Mouse (Mus musculus) MEL (cell line): ENCODE results near the gene Fbxo2. TPM values are rescaled to one million over a fixed set of nuclear protein-coding genes. Genes with fewer than 3 reads are reported as not detected.

Experiments used
- DNase-seq: peaks from one replicate; pipeline ENCODE4 v3.0.0; 2011; ENCODE audit warnings: low read depth, low spot score
- H3K27ac ChIP-seq: 2 replicates; pipeline ENCODE4 v1.5.1; 2012; ENCODE audit warnings: low read depth, mild to moderate bottlenecking, control low read depth, low read length, moderate library complexity; ENCODE audit not compliant: control insufficient read depth
- H3K27me3 ChIP-seq, 2 experiments: fragments of 150-350 bp in 1 of 2; sonication (generic) in 1 of 2; 2 replicates each; pipeline ENCODE4 v1.6.1; 2012; ENCODE audit warnings: low read length in 2 of 2, mild to moderate bottlenecking in 2 of 2, improper control_type of control experiment in 1 of 2, moderate library complexity in 1 of 2; ENCODE audit not compliant: insufficient read depth in 2 of 2, control insufficient read depth in 1 of 2
- H3K36me3 ChIP-seq, 2 experiments: 2 replicates each; pipeline ENCODE4 v1.6.1; 2012 to 2014; ENCODE audit warnings: low read length in 2 of 2, improper control_type of control experiment in 1 of 2, inconsistent platforms in 1 of 2, mild to moderate bottlenecking in 1 of 2; ENCODE audit not compliant: insufficient read depth in 2 of 2, control insufficient read depth in 1 of 2
- H3K4me1 ChIP-seq, 2 experiments: fragments of 150-350 bp in 1 of 2; sonication (generic) in 1 of 2; 2 replicates each; pipeline ENCODE4 v1.6.1; 2012; ENCODE audit warnings: low read length in 2 of 2, improper control_type of control experiment in 1 of 2, mild to moderate bottlenecking in 1 of 2; ENCODE audit not compliant: insufficient read depth in 2 of 2, control insufficient read depth in 1 of 2
- H3K4me3 ChIP-seq, 2 experiments: fragments of 150-350 bp in 1 of 2; sonication (generic) in 1 of 2; 2 replicates each; pipeline ENCODE4 v1.5.1; 2012; ENCODE audit warnings: low read depth in 2 of 2, low read length in 2 of 2, mild to moderate bottlenecking in 2 of 2, moderate library complexity in 2 of 2, control low read depth in 1 of 2, improper control_type of control experiment in 1 of 2; ENCODE audit not compliant: control insufficient read depth in 1 of 2, insufficient read depth in 1 of 2
- H3K79me2 ChIP-seq: 2 replicates; pipeline ENCODE4 v1.6.1; 2012; ENCODE audit warnings: mild to moderate bottlenecking, low read length, moderate library complexity; ENCODE audit not compliant: control insufficient read depth, poor library complexity, insufficient read depth
- H3K9ac ChIP-seq: 2 replicates; pipeline ENCODE4 v1.6.1; 2012; ENCODE audit warnings: low read depth, mild to moderate bottlenecking, control low read depth, low read length, moderate library complexity; ENCODE audit not compliant: control insufficient read depth, poor library complexity, severe bottlenecking
- H3K9me3 ChIP-seq: fragments of 150-350 bp; sonication (generic); replicated peaks from 2 replicates; pipeline ENCODE4 v1.6.1; 2012; ENCODE audit warnings: mild to moderate bottlenecking, low read length, improper control_type of control experiment, moderate library complexity; ENCODE audit not compliant: insufficient read depth
- CHD1 ChIP-seq: IDR thresholded peaks from 2 replicates; pipeline ENCODE4 v1.6.1; 2012; ENCODE audit warnings: low read depth, mild to moderate bottlenecking, inconsistent platforms, low read length, improper control_type of control experiment
- CTCF ChIP-seq, 3 experiments: IDR thresholded peaks in 2 of 3; conservative IDR thresholded peaks in 1 of 3; 2 replicates each; pipeline ENCODE4 v1.5.1; 2011 to 2012; ENCODE audit warnings: low read length in 3 of 3, low read depth in 2 of 3, mild to moderate bottlenecking in 2 of 3, improper control_type of control experiment in 1 of 3, inconsistent platforms in 1 of 3, mixed read lengths in 1 of 3, moderate library complexity in 1 of 3; ENCODE audit not compliant: control insufficient read depth in 1 of 3, insufficient read depth in 1 of 3, poor library complexity in 1 of 3, severe bottlenecking in 1 of 3
- E2F4 ChIP-seq: IDR thresholded peaks from 2 replicates; pipeline ENCODE4 v1.6.1; 2011; ENCODE audit warnings: low read depth, low read length, improper control_type of control experiment, borderline replicate concordance
- ELF1 ChIP-seq: IDR thresholded peaks from 2 replicates; pipeline ENCODE4 v1.6.1; 2014; ENCODE audit warnings: low read depth, mild to moderate bottlenecking, inconsistent platforms, low read length, improper control_type of control experiment, moderate library complexity
- EP300 ChIP-seq, 2 experiments: IDR thresholded peaks; 2 replicates each; pipeline ENCODE4 v1.6.1; 2011; ENCODE audit warnings: improper control_type of control experiment in 2 of 2, low read length in 2 of 2, low read depth in 1 of 2, mild to moderate bottlenecking in 1 of 2
- GATA1 ChIP-seq: IDR thresholded peaks from 2 replicates; pipeline ENCODE4 v1.6.1; 2011; ENCODE audit warnings: low read depth, low read length, improper control_type of control experiment
- MAFK ChIP-seq: IDR thresholded peaks from 2 replicates; pipeline ENCODE4 v1.6.1; 2011; ENCODE audit warnings: low read depth, mild to moderate bottlenecking, low read length, improper control_type of control experiment, borderline replicate concordance
- NRF1 ChIP-seq: IDR thresholded peaks from 2 replicates; pipeline ENCODE4 v1.6.1; 2014; ENCODE audit warnings: low read depth, mild to moderate bottlenecking, inconsistent platforms, low read length, improper control_type of control experiment, moderate library complexity; ENCODE audit not compliant: poor library complexity, insufficient read depth, severe bottlenecking
- POLR2AphosphoS2 ChIP-seq: IDR thresholded peaks from 2 replicates; pipeline ENCODE4 v1.6.1; 2011; ENCODE audit warnings: low read length, improper control_type of control experiment
- SIN3A ChIP-seq: IDR thresholded peaks from 2 replicates; pipeline ENCODE4 v1.6.1; 2012; ENCODE audit warnings: low read length, improper control_type of control experiment, inconsistent platforms
- SMC3 ChIP-seq: IDR thresholded peaks from 2 replicates; pipeline ENCODE4 v1.6.1; 2011; ENCODE audit warnings: low read depth, low read length, improper control_type of control experiment
- UBTF ChIP-seq: IDR thresholded peaks from 2 replicates; pipeline ENCODE4 v1.6.1; 2012; ENCODE audit warnings: low read depth, mild to moderate bottlenecking, inconsistent platforms, low read length, improper control_type of control experiment, moderate library complexity, borderline replicate concordance; ENCODE audit not compliant: insufficient read depth
- USF1 ChIP-seq: IDR thresholded peaks from 2 replicates; pipeline ENCODE4 v1.6.1; 2014; ENCODE audit warnings: low read depth, mild to moderate bottlenecking, inconsistent platforms, low read length, improper control_type of control experiment, moderate library complexity
- USF2 ChIP-seq, 2 experiments: IDR thresholded peaks; 2 replicates each; pipeline ENCODE4 v1.6.1; 2011 to 2012; ENCODE audit warnings: improper control_type of control experiment in 2 of 2, low read length in 2 of 2, borderline replicate concordance in 1 of 2, inconsistent platforms in 1 of 2, low read depth in 1 of 2, mild to moderate bottlenecking in 1 of 2; ENCODE audit not compliant: insufficient read depth in 1 of 2
- ZNF384 ChIP-seq: IDR thresholded peaks from 2 replicates; pipeline ENCODE4 v1.6.1; 2012; ENCODE audit warnings: low read depth, mild to moderate bottlenecking, inconsistent platforms, low read length, improper control_type of control experiment
- polyA plus RNA-seq, 2 experiments: library from polyadenylated mRNA; stranded (reverse) in 1 of 2; unstranded in 1 of 2; fragments of >175 nt in 1 of 2; fragments of >200 nt in 1 of 2; gene quantifications; 2 replicates each; pipeline versions ENCODE4 v1.2.1 to v1.2.4; 2012; ENCODE audit warnings: low replicate concordance in 2 of 2, low read depth in 1 of 2; ENCODE audit not compliant: insufficient read length in 2 of 2, insufficient read depth in 1 of 2, missing spikeins in 1 of 2
- total RNA-seq: library from RNA; depleted of rRNA; stranded (reverse); fragments of 300-350 nt; gene quantifications from 2 replicates; pipeline ENCODE4 v1.2.3, GENCODE M21; 2012

Gene Fbxo2
- total and polyA plus RNA-seq, 3 experiments = 0.35 to 2.7 TPM; not detected in 1

- Histone ChIP-seq H3K9me3 (no peaks in the 10 kb centered on the region), H3K9ac (no peak within 1 kb of the TSS), H3K27me3 (no peaks in the 10 kb centered on the region; a peak in 2 of 4 replicates), H3K79me2 (no peaks in the 10 kb centered on the region), H3K4me3 (no peak within 1 kb of the TSS), H3K27ac (no peak within 1 kb of the TSS), H3K36me3 (peaks cover 0 to under 1% of the 10 kb centered on the region in 2 experiments; a peak in 2 of 4 replicates), H3K4me1 (peaks cover 1 to 2% of the 10 kb centered on the region in 2 experiments; a peak in 3 of 4 replicates)
- DNase-seq = no peak
- TF ChIP-seq USF1 (no peak), USF2 (IDR thresholded peaks at IDR 0.05; ENCODE audit: borderline replicate concordance in 1 of 2, insufficient read depth in 1 of 2, low read depth in 1 of 2, low read length in 2 of 2) (no peak), MAFK (no peak), UBTF (no peak), CTCF (IDR thresholded peaks at IDR 0.05 in 2 of 3, conservative IDR thresholded peaks at IDR 0.05 in 1 of 3; ENCODE audit: control insufficient read depth in 1 of 3, insufficient read depth in 1 of 3, low read depth in 2 of 3, low read length in 3 of 3, poor library complexity in 1 of 3, severe bottlenecking in 1 of 3) (no peak)
Measured at GRCm38 (mm10) chr4:148130133-148130532, 30.3 kb upstream of the Fbxo2 start, which contains the start of gene Mad2l2. Mad2l2 (plus strand) TSS chr4:148130384.

- Histone ChIP-seq H3K9me3 (no peaks in the 10 kb centered on the region), H3K4me1 (peaks cover 2 to 4% of the 10 kb centered on the region in 2 experiments; a peak in 3 of 4 replicates), H3K9ac (no peak within 1 kb of the TSS), H3K4me3 (no peak within 1 kb of the TSS), H3K79me2 (no peaks in the 10 kb centered on the region), H3K27me3 (no peaks in the 10 kb centered on the region; a peak in 2 of 4 replicates), H3K27ac (no peak within 1 kb of the TSS), H3K36me3 (peaks cover 0 to 3% of the 10 kb centered on the region in 2 experiments; a peak in 2 of 4 replicates)
- no peak for TF ChIP-seq EP300 (IDR thresholded peaks at IDR 0.05; ENCODE audit: low read depth in 1 of 2, low read length in 2 of 2)
- no peak for TF ChIP-seq CTCF (IDR thresholded peaks at IDR 0.05 in 2 of 3, conservative IDR thresholded peaks at IDR 0.05 in 1 of 3; ENCODE audit: control insufficient read depth in 1 of 3, insufficient read depth in 1 of 3, low read depth in 2 of 3, low read length in 3 of 3, poor library complexity in 1 of 3, severe bottlenecking in 1 of 3)
- TF ChIP-seq CHD1 = no peak
- no peak for TF ChIP-seq GATA1
- no peak for TF ChIP-seq ZNF384
- no peak for DNase-seq
Measured at GRCm38 (mm10) chr4:148130561-148131413, 29.6 kb upstream of the Fbxo2 start, which contains the start of gene Draxin. Draxin (minus strand) TSS chr4:148130698.

- Histone ChIP-seq H3K9ac (no peak overlapping the region), H3K27me3 (no peaks in the 10 kb centered on the region; a peak in 2 of 4 replicates), H3K9me3 (no peaks in the 10 kb centered on the region), H3K36me3 (peaks cover 0 to 3% of the 10 kb centered on the region in 2 experiments; a peak in 2 of 4 replicates)
- no peak for DNase-seq
- TF ChIP-seq ELF1 = no peak
- TF ChIP-seq CTCF (IDR thresholded peaks at IDR 0.05 in 2 of 3, conservative IDR thresholded peaks at IDR 0.05 in 1 of 3; ENCODE audit: control insufficient read depth in 1 of 3, insufficient read depth in 1 of 3, low read depth in 2 of 3, low read length in 3 of 3, poor library complexity in 1 of 3, severe bottlenecking in 1 of 3) = no peak
- TF ChIP-seq USF2 (IDR thresholded peaks at IDR 0.05; ENCODE audit: borderline replicate concordance in 1 of 2, insufficient read depth in 1 of 2, low read depth in 1 of 2, low read length in 2 of 2) = no peak
- no peak for TF ChIP-seq POLR2AphosphoS2
- no peak for TF ChIP-seq SIN3A
- no peak for TF ChIP-seq SMC3
- no peak for TF ChIP-seq E2F4
- no peak for TF ChIP-seq NRF1
- TF ChIP-seq, all 39 proteins: peak for 0
- no peak overlapping the region for H3K4me3 ChIP-seq
- no peaks in the 10 kb centered on the region for H3K79me2 ChIP-seq
- H3K4me1 ChIP-seq = peaks cover 2 to 4% of the 10 kb centered on the region in 2 experiments; a peak in 3 of 4 replicates
- no peak overlapping the region for H3K27ac ChIP-seq
Measured at GRCm38 (mm10) chr4:148131497-148132081, 28.8 kb upstream of the Fbxo2 start.
